Mouse (Mus musculus): ENCODE measurements around the gene Bcl2l14.

The Bcl2l14 gene

GRCm38 (mm10) chr6:134443925-134444324, 47.8 kb downstream of the Bcl2l14 start:
- DNase-seq = no peak

- no peak for DNase-seq
These were observed 52.3 kb downstream of the Bcl2l14 start for GRCm38 (mm10) chr6:134448451-134448850.

DNA sequence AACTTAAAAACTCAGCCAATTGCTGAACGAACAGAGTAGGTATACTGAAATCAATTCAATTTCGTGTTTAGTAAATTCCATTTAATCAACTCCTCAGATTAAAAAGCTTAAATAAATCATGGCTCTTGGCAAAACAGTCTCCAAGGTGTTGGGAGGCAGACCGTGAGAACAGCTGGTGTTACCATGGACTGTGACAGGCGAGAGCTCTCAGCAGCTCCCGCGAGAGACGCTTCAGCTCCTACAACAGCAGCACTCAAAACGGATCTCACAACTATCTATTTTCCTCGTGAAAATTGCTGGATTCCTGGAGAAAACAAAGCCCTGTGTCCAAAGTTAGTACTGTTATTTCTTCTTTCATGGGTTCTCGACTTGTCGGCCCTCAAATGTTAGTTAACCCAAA, 53.8 kb downstream of the Bcl2l14 start:
- peak in 1 of 2 experiments; percentile 43 for DNase-seq

GRCm38 (mm10) chr6:134450661-134451119, 54.6 kb downstream of the Bcl2l14 start:
- peak; percentile 44 to 66 for DNase-seq

GRCm38 (mm10) chr6:134454093-134454492, 58.0 kb downstream of the Bcl2l14 start:
- DNase-seq = peak; percentile 62 to 63

DNA sequence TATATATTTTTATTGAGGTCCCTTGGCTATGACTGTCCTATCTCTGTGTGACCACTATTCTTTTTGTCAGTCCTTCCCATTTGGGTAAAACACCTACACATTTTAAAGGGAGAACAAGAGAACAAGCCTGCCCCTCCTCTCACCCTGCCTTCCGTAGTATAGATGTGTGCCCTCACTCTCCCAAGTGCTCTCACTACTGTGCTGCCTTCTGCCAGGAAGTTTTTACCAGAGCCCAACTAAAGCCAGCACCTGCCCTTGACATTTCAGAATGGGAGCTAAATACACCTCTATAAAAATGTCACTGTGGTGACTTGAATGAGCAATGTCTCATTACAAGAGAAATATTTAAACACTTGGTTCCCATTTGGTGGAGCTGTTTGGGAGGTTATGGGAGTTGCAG, 62.3 kb downstream of the Bcl2l14 start:
- DNase-seq = no peak

- DNase-seq = no peak
These were observed 65.1 kb downstream of the Bcl2l14 start for GRCm38 (mm10) chr6:134461175-134461574.

DNA sequence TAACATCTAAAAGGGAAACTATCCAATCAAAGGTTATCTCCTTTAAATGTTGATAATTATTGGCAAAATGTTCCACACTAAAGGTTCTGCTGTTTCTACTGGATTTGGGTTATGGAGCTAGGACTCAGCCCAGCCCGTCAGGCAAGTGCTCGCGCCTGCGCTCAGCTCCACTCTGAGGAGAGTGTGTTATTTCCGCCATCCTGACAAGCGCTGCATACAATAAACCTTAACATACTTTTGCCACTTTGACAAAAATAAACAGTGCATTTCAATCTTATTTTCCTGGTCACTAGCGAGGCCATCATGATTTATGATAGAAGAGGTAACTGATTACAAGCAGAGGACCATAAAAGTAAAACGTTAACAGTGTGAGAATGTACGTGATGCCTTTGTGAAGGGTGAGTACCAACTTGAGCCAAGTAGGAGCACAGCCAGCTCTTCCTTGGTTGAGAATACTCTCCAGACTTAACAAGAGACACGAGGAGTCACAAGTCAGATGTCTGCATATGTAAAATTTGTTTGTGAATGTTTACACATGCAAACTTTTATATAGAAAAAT, 70.6 kb downstream of the Bcl2l14 start:
- DNase-seq = no peak

DNA sequence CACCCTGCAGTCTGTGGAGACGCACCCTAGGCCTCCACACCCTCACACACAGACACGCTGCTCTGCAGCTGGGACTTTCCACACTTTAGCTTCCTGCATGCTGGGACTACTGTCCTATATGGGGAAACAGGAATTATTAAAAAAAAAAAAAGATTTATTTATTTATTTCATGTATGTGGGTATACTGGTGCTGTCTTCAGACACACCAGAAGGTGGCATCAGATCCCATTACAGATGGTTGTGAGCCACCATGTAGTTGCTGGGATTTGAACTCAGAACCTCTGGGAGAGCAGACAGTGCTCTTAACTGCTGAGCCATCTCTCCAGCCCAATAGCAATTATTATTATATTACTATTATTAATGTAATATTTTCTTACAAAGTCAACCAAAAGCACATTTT, 73.2 kb downstream of the Bcl2l14 start:
- no peak for DNase-seq

DNA sequence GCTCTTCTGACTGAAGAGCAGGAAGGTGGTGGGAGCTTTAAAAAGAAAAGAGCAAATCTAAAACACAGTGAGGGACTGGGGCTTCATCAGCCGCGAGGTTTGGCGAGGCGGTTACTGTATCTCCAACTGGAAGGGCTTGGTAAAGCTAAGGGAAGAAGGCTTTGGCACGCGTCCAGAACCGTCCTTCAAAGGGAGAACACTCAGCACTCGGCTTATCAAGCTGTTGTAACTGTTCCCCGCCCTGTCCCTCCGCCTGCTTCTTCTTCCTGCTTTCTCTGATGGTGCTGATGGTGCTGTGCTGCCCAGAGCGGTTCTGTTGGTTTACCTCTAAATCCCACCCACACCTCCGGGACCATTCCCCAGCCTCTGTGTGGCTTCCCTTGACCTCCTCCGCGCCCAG, 74.7 kb downstream of the Bcl2l14 start:
- peak; percentile 60 to 67 for DNase-seq

DNA sequence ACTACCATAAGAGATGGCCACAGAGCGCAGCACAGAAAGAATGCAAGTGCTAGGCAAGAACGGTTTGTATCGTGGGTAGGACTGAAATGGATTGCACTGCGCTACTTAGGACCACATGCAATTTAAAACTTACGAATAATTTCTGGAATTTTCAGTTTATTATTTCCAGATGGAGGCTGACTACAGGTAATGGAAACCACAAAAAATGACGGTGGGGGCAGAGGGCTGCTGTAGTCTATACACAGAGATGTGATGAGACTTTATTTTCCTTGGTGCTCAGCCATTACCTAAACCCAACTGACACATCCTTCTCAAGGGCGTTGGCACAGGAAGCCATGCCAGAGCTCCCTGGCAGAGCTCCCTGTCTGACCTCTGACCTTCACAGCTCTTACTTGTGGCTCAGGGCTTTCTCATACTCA, 77.0 kb downstream of the Bcl2l14 start:
- no peak for DNase-seq

DNA sequence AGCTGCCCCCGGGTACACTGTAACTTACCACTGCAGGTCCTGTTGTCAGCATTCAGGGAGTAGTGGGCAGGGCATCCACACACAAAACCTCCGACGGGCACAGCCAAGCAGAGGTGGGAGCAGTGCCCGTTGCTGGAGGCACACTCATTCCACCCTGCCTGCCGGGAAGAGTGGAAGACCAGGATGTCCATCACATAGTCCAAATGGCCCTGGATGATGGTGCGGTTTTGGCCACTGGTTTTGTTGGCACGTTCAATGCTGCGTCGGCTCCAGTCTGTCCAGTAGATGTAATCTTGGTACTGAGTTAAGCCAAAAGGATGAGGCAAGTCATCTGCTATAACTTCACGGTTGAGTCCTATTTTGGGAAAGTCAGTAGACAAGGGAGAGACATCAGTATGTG, 83.4 kb downstream of the Bcl2l14 start:
- DNase-seq = no peak

DNA sequence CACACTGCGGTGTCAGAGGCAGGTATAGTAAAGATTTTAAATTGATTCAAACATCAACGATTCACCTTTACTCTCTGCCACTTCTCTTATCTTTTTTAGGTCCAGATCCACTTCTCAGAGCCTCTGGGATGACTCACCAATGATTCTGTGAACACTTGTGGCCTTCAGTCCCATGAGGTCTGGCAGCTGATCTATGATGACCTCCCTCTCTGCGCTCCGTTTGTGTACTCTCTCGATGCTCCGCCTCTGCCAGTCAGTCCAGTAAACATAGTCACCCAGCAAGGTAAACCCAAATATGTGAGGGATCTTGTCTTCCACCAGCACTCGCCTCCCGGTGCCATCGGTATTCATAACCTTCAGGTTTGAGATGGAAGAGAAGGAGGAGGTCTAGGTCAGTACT, 90.2 kb downstream of the Bcl2l14 start:
- no peak for DNase-seq
